Mouse (Mus musculus): ENCODE data around the gene Zbtb16.

Gene Zbtb16

DNA sequence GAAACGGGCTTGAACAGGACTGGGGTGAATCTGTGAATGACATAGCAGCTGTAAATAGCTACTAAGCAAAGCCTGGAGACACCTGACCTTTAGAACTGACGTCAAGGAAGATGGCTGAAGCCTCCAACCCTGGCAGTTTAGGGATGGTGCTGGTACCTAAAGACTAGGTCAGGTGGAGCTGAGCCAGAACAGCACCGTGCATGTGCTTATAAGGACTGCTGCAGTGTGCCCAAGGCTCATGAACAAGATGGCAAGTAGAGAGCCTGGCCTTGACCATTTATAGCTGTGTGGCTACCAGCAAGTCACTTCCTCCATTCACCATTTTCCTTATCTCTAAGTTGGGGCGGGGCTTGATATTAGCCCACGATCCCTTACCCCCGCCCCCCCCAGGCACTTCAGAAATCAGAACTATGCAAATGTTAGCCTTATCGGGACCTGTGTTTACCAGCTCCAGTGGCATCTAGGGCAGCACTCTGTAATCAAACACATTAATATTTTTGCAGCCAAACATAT is 9.6 kb downstream of the Zbtb16 start:
- no peak for DNase-seq (ENCODE audit: low read depth, low spot score)

DNA sequence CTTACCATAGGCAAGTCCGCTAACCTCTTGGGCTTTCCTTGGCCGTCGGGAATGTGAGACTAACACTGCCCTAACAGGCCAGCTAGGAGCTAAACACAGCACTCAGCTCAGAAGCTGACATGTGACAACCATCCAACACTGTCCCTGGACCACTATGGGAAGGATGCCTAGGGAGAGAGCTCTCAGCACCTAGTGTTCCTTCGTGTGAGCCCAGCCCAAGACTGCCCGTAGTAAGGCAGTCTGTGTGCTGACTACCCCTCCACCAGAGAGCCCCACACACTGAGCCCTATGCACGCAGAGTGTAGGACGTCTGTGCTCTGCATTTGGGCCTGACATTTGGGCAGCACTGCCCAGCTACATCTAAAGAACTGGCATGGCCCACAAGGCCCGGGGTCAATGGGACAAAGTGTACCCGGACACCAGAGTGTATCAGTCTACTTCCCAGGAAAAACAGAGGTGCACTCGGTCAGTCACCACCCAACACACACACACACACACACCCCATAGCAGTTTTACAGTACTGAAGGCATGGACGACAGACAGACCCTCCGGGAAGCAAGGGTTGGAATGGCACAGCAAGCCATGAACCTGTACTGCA is 11.4 kb downstream of the Zbtb16 start:
- DNase-seq (ENCODE audit: low read depth, low spot score) = no peak

DNA sequence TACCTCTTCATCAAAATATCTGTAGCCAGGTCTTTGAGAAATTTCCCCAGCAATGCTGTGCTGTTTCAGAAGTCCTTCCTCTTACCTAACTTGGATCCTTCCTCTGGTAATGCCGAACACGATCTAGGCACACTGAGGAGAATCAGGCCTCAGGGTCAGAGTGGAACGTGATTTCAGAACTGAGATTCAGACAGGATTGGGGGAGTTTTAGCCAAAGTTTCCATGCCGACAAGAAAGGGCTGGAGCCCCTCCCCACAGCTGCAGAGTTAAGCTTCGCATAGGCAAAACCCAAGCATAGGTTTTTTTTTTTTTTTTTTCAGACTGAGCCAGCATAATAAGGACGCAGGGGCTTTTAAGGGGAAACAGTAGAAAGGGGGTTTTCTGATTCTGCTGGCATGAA is 12.2 kb downstream of the Zbtb16 start:
- no peak for DNase-seq (ENCODE audit: low read depth, low spot score)

DNA sequence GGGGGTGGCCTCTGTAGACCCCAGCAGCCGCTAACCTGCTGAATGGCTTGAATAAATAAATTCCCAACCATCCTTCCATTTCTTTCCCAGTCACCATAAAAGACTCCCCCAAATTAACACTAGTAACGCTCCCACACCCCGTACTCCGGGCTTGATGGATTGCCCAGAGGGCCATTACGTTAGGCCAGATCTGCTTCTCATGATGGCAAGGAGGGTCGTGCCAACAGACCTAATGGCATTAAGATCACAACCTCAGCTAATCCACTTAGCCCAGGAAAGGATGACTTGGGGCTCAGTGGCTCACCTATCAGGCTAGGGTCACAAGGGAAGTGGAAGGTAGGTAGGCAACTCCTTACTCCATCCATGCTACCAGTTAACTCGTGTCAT is 12.7 kb downstream of the Zbtb16 start:
- no peak for DNase-seq (ENCODE audit: low read depth, low spot score)

DNA sequence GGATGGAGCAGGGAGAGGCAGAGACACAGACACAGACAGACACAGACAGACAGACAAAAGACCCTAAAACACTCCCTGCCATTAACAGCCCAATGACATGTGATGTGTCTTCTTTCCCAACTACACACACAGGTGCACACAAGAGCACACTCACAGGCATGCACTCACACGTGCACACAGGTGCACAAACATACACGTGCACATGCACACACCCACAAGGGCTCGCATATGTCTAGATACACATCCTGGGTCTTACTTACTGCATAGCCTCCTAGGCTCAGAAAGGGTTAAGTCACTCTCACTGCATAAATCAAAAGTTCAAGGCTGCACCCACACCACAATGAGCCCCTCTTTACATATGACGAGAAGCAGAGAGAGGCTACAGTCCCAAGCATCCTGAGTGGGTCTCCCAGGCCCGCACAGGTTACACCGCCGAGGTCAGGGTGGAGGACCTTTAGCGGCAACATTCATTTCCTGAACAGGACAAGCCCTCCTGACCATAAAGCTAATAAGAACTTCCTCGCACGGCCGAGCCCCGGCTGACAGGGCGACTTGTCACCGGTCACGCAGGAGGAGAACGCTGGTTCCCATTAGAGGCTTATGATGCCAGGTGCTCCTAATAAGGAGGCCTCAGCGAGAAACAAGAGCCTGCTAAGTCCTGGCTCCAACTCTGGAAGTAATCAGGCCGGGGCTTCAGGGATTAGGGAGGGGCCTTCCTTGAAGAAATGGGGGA is 13.3 kb downstream of the Zbtb16 start:
- DNase-seq (ENCODE audit: low read depth, low spot score) = no peak

DNA sequence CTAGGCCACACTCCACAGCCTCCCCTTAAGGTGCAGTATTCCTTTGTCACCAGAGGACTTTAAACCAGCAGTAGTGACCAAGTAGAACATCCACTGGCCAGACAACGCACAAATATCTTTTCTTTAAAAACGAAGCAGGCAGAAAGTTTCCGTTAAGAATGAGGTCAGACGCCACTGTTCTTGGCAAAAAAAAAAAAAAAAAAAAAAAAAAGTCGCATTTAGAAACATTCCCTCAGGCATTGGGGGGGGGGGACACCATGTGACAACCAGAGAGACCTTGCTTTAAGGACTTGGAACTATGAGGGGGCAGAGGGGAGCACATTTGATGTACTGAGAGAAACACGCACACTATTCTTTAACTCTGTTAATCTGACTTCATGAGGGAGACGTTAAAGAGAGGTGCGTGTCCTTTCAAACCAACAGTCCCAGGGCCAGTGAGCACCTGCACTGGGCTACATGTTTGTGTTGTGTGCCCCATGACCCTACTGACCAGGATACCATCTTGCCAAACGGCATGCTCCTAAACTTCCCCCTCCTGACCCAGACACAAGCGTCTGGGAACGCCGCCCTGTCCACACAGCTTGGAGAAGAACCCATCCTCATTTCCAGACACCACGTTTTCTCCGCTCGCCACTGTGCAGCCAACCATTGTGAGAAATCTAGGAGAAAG is 14.0 kb downstream of the Zbtb16 start:
- no peak for DNase-seq (ENCODE audit: low read depth, low spot score)

DNA sequence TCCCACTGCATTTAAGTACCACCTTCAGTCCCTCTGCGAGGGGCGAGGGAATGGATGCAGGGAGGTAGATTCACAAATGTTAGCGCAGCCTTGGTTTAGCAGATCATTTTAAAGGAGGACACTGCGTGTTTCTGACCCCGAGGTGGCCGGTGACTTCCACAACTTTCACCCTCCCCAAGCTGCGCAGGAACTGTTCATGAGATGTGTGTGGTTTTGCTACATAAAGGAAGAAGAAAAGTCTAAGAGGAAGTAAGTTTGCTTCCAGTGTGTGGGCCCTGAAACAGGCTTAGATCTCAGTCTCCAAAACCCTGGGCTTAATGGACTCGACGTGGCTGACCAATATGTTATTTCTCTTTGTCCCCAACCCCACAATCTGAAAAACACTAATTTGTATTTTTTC is 14.6 kb downstream of the Zbtb16 start:
- no peak for DNase-seq (ENCODE audit: low read depth, low spot score)

DNA sequence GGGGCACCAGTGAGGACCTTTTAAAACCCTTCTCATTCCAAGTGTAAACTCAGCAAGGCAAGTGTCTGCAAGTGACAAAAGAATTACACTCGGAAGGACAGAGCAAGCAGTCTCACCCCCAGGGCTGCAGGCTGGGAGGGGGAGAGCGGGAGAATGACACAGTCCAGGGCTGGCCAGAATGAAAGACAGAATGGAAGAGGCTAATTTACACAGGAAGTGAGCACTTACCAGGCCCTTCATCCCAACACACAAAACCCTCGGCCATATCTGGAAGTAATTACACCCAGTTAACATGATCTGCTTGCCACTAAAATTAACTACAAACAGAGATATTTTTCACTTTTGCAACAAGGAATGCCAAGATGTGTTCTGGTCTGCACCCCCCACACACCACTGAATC is 15.2 kb downstream of the Zbtb16 start:
- DNase-seq (ENCODE audit: low read depth, low spot score) = no peak

DNA sequence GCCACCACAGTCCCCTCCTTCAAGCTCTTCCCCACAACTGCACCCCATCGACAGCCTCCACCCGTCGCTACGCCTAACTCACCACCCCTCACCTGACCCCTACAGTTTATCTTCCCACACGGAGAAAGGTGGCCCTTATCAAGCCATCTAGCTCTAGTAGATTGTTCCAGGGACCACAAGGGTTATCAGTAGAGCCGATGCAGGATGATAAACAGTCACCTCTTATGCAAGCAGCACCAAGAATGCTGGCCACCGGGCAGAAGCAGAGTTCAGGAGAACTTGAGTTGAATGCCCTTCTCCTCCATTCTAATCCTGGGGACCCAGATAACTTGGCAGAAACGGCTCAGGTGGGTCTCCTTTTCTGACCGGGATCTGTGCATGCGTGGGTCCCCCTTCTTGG is 16.3 kb downstream of the Zbtb16 start:
- DNase-seq (ENCODE audit: low read depth, low spot score) = no peak

DNA sequence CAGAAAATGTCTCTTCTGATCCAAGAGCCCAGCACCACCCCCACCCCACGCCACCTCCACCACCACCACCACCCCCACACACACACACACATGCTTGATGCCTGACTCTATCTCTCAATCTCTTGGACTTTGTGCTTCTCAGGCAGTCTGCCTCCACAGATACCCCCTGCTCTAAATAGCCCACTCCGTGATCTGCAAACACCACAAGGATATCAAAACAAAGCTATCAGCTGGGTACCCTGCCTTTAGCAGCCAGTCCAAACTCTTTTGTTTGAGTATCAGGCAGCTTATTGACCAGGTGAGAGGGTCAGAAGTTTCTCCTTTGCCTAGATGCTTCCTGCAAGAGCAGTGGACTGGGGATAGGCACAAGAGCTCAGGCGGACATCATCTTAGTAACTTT is 16.9 kb downstream of the Zbtb16 start:
- no peak for DNase-seq (ENCODE audit: low read depth, low spot score)

DNA sequence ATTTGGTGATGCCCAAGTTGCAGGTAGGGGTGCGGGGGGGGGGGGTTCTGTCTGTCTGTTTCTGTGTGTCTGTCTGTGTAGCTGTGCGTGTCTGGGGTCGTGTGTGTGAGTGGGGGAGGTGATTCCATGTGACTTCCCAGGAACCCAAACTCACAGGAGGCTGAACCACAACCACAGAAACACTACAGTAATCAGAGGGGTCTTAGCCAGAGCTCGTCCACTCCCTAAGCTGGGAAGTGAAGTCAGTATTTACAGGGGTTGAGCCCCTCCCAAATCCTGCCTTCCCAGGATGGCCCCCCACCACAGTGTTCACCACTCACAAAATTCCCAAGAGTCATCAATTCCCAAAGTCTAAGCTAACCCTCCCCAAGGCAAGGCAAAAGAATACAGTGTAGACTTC is 18.1 kb downstream of the Zbtb16 start:
- no peak for DNase-seq (ENCODE audit: low read depth, low spot score)

DNA sequence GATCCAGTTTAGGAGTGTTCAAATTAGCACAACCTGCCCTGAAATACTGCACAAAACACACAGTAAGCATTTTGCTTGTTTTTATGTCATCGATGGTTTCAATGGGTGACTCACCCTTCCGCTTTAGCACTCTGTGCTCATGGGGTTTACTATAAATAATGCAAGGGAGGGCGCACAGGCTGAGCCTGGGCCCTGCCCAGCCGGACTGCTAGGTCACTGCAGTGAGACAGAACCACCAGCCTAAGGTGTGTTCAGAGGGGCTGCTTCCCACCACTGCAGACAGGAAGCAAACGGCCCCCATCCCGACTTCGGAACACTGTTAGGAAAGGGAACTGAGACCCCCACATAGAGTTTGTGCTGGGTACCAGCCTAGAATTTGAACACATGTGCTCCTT is 18.6 kb downstream of the Zbtb16 start:
- DNase-seq (ENCODE audit: low read depth, low spot score) = no peak

DNA sequence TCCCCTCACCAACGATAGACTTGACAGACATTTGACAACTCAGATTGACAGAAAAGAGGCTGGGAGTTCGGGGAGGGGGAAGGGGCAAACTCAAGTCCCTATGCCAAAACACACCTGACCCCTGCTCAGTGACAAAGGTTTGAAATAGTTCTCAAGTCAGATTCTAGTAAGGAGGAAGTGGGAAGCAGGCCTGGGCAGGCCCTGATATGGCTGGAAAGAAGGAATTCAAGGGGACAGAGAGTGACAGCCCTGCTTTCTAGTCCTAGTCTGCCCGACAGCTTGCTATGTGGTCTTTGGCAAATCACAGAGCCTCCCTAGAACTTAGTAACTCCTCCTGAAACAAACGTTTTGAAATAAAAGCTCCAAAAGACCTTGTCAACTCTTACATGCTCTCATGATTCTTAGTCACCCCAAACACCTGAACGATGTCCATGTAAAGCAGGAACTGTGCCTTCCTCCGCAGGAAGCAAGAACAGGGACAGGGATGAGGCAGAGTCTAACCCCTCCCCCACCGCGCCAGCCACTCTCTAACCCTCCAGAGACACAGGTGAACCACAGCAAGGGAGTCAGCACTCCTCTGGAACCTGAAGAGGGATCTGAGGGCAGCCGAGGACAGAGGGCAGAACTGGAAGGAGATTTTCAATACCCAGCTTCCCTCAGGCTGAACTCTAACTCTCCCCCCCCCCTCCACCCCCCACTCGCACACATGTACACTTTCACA is 19.2 kb downstream of the Zbtb16 start:
- no peak for DNase-seq (ENCODE audit: low read depth, low spot score)

DNA sequence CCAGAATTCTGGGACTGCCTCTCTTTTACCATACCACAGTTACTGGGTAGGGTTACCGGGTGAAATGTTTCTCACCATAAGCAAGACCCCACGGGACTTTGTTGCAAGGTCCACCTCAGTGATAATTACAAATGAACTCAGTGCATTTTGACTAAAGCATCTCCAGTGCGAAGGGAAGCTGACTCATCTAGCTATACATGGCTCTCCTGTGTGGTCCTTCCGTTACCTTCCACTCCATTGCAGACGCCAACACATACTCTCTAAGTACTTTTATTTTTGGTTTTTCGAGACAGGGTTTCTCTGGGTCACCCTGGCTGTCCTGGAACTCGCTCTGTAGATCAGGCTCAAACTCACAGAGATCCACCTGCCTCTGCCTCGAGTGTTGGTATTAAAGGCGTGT is 19.9 kb downstream of the Zbtb16 start:
- no peak for DNase-seq (ENCODE audit: low read depth, low spot score)

DNA sequence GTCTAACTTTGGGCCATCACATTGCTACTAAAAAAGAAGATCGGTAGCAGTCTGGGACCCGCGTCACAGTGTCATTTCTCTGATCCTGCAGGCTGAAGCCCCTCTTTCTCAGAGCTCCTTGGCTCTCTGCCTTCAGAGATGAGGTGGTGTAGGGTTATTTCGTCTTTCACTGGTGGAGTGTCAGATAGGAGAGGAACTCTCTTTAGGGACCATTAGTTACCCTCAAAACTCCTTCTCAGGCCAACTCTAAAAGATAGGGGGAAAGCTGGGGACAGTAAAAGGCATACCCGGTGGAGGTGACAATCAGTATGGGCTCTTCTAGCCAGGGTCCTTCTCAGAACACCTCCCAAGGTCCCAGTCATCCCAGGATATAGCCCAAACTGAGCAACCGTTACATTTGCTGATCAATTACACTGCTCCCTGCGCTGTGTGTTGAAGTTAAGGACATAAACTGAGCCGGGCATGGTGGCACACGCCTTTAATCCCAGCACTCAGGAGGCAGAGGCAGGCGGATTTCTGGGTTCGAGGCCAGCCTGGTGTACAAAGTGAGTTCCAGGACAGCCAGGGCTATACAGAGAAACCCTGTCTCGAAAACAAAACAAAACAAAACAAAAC is 21.0 kb downstream of the Zbtb16 start:
- no peak for DNase-seq (ENCODE audit: low read depth, low spot score)

DNA sequence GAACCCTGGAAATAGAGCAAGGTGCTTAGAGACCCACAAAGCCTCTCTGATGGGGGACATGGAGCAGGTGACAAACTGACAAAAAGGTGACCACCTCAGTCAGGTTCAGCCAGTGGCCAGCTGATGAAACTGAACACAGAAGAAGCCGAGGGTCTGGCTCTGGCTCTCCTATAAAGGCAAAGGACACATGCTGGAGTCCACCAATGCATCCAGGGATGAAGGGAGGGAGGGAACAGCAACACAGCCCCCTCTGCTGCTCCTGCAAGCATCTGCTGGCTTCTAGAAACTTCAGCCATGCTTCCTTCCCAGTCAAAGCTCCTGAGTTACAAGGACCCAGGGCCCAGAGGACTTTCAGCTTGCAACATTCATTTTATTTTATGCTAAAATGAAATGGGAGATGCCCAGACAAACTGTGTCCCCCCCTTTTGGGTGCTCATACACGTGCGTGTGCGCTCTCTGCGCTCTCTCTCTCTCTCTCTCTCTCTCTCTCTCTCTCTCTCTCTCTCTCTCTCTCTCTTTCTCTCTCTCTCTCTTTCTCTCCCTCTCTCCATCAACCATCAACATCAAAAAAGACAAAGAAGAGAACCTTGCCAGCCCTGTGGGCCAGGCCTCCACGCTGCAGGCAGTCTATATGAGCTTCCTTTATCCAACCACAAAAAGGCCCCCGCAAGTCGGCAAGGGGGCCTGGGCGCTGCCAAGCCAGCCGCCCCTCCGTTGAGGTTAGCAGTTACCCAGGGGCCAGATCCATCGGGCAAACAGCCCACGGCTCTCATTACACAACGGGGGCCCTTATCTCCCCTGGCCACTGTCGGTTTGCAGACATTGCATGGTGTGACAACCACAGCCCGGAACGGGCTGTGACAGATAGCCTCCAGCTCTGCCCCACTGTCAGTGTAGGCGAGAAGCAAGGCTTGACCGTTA is 21.8 kb downstream of the Zbtb16 start:
- DNase-seq (ENCODE audit: low read depth, low spot score) = no peak

DNA sequence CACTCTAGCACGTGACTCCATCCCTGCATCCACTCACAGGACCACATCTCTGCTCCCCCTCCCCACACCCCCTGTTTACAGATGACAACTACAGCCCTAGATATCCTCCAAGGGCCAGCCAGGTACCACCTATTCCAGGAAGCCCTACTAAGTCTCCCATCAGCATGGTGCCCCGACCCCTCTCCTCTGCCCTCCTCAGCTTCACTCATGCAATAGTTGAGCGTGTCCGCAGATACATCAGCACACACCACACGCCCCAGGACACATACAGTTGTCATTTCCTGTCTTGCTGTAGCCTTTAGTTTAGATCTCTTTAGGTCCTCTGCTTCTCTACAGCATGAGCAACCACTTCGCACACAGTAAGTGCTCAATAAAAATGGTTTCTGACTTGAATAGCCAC is 23.7 kb downstream of the Zbtb16 start:
- no peak for DNase-seq (ENCODE audit: low read depth, low spot score)

DNA sequence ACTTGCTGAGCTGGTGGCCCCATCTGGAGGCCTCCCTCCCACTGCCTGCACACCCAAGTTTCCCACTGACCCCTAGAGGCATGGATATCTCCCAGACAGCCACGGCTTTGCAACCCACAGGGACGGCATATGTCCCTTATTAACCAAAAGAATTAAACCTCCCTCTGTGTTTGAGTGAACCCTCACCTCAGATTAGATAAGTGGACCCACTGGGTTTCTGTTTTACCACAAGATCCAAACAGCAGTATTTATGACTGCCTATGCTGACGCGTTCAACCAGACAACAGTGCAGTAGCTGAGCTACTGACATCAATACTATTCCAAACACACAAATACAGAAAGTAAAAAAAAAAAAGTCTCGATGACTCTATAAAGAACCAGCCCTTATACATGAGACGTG is 29.4 kb downstream of the Zbtb16 start:
- no peak for DNase-seq (ENCODE audit: low read depth, low spot score)

DNA sequence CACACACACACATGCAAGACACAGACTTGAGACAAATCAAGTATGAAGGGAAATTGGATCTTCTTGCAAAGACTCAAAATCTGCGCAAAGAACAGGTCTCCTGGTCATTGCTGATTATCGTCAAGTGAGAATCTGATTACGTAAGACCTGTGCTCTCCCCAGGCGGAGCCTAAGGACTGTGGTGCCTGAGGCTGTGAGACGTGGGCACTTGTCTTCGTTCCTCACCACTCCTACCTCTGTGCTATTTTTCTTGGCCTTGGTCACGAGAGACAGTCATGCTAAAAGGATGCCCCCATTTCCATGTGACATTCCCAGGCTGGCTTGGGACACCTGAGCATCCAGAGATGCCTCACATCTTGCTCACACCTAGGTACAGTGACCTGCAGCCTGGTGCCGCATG is 30.2 kb downstream of the Zbtb16 start:
- no peak for DNase-seq (ENCODE audit: low read depth, low spot score)

DNA sequence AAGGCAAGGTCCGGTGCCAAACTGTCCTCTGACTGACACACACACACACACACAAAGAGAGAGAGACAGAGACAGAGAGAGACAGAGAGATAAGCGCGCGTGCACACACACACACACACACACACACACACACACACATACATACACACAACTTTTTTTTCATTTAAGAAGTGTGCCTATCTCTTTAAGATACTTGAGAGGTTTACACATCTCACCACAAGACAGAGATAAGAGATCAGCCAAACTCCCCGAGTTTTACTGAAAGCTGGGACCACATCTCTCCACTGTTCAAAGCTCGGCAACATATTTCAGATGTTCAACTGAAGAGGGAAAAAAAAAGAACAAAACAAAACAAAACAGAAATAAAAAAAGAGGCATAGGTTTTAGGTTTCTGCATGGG is 31.5 kb downstream of the Zbtb16 start:
- DNase-seq (ENCODE audit: low read depth, low spot score) = no peak

Measured in ES-CJ7 (cell line).